Mouse (Mus musculus): Measurements from ENCODE around the gene Amigo2. TPM values are rescaled to one million over a fixed set of nuclear protein-coding genes. Genes with fewer than 3 reads are reported as not detected.

The Amigo2 gene
- polyA plus RNA-seq, 1 experiment from 2014 or later = 6.5 TPM

DNA sequence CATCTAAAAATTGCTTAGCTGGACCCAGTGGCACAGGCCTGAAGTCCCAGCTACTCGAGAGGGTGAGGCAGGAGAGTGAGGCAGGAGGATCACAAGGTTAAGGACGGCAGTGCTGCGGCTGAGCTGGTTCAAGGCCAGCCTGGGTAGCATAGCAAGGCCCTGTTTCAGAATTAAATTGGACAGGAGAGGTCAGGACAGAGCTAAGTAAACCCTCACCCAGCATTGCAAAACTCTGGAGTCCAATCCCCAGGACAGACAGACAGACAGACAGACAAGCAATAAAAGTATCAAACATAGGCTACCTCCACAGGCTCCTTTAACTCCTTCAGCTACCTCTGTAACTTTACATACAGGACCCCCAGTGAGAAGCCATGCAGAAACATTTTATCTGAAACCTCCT is 42.2 kb downstream of the Amigo2 start:
- ATAC-seq (ENCODE audit: insufficient number of reproducible peaks, insufficient read depth, low FRiP score, low TSS enrichment) = no peak
- H3K36me3 ChIP-seq = no peaks in the 10 kb centered on the region
- no peaks in the 10 kb centered on the region for H3K9me3 ChIP-seq
- no peak overlapping the region for H3K4me3 ChIP-seq
- H3K9ac ChIP-seq = no peak overlapping the region
- H3K27ac ChIP-seq = no peak overlapping the region
- no peaks in the 10 kb centered on the region for H3K4me1 ChIP-seq
- no peaks in the 10 kb centered on the region for H3K27me3 ChIP-seq
- WGBS = 83% methylated on average over 3 of the region's 3 CpGs
- no peak overlapping the region for H3K4me2 ChIP-seq (replicated peaks)

DNA sequence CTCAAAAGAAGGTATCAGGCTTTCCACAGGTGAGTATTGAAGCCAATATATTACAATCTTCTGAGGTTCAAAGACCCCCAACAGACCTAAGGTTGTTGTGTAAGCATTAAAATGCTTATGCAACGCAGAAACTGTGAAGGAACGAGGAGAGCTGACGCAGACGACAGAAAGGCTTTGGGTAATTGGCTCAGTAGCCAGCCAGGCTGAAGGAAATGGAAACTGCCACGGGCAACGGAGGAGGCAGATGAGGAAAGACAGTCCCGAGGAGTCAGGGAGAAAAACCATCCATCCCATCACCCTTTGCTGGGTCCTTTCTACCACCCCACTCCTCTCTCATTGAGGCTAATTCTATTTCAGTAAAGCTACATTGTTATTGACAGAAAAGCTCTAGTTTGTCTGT is 50.4 kb downstream of the Amigo2 start:
- H3K4me3 ChIP-seq = no peak overlapping the region
- no peaks in the 10 kb centered on the region for H3K4me1 ChIP-seq
- H3K9ac ChIP-seq = no peak overlapping the region
- no peaks in the 10 kb centered on the region for H3K36me3 ChIP-seq
- ATAC-seq (ENCODE audit: insufficient number of reproducible peaks, insufficient read depth, low FRiP score, low TSS enrichment) = no peak
- no peak overlapping the region for H3K4me2 ChIP-seq (replicated peaks)
- H3K27me3 ChIP-seq = no peaks in the 10 kb centered on the region
- no peak overlapping the region for H3K27ac ChIP-seq
- WGBS = 62% methylated on average over 7 of the region's 7 CpGs
- H3K9me3 ChIP-seq = no peaks in the 10 kb centered on the region

DNA sequence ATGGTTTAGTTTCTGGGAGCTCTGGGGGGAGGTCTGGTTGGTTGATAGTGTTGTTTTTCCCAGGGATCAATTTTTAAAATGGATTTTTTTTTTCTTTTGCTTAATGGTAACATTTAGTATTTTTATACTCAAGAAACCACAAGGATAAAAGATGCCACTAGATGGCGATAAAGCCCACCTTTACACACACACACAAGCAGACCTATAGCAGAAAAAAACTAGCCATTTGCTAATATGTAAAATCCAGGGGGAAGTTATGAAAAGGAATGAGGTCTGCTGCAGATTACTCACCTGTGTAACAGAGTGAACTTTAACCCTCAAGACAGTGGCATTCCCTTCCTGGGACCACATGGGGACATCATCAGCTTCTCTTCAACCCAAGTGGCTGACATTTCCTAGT is 51.5 kb downstream of the Amigo2 start:
- Histone ChIP-seq H3K4me2 (replicated peaks) (no peak overlapping the region), H3K4me3 (no peak overlapping the region), H3K27ac (no peak overlapping the region), H3K27me3 (no peaks in the 10 kb centered on the region), H3K4me1 (no peaks in the 10 kb centered on the region), H3K9ac (no peak overlapping the region), H3K36me3 (no peaks in the 10 kb centered on the region), H3K9me3 (no peaks in the 10 kb centered on the region)
- no peak for ATAC-seq (ENCODE audit: insufficient number of reproducible peaks, insufficient read depth, low FRiP score, low TSS enrichment)
- WGBS = 0% methylated on average over 1 of the region's 1 CpGs

Other genes starting within 250 kb of the Amigo2 start
- gene Slc38a4, start 191.3 kb downstream of the Amigo2 start, polyA plus RNA-seq (2016; fragmentation: Nextera tagmentation; extraction: Ambion mirVana) = 54.0 and 60.1 TPM in 2 replicates
- gene Pced1b, start 180 bp downstream of the Amigo2 start, polyA plus RNA-seq (2016; fragmentation: Nextera tagmentation; extraction: Ambion mirVana) = 2.9 and 3.1 TPM in 2 replicates

Measured in embryonic facial prominence, embryonic 12.5 days (tissue).